Mouse (Mus musculus): ENCODE measurements at regions not wholly inside any gene's neighbourhood (a gene's known extent, or its start where the extent isn't known, plus 50 kb on each side); places are given as distances from the start of the nearest gene placed in this dataset.

- H3K4me3 ChIP-seq (ENCODE audit: control insufficient read depth in 1 of 2, insufficient read depth in 1 of 2, low read depth in 2 of 2, low read length in 2 of 2) = no peak overlapping the region
- H3K36me3 ChIP-seq (ENCODE audit: control insufficient read depth in 1 of 2, insufficient read depth in 2 of 2, low read length in 2 of 2) = no peaks in the 10 kb centered on the region
- H3K4me1 ChIP-seq (ENCODE audit: control insufficient read depth in 1 of 2, insufficient read depth in 2 of 2, low read length in 2 of 2) = no peaks in the 10 kb centered on the region
- no peaks in the 10 kb centered on the region; a peak in 1 of 4 replicates for H3K27me3 ChIP-seq (ENCODE audit: control insufficient read depth in 1 of 2, insufficient read depth in 2 of 2, low read length in 2 of 2)
- H3K79me2 ChIP-seq (ENCODE audit: control insufficient read depth, insufficient read depth, low read length, poor library complexity) = no peaks in the 10 kb centered on the region
- no peak overlapping the region for H3K27ac ChIP-seq (ENCODE audit: control insufficient read depth, low read depth, low read length)
- H3K9ac ChIP-seq (ENCODE audit: control insufficient read depth, low read depth, low read length, poor library complexity, severe bottlenecking) = no peak overlapping the region
- no peak for TF ChIP-seq SMC3 (IDR thresholded peaks at IDR 0.05; ENCODE audit: low read depth, low read length)
- no peak for TF ChIP-seq POLR2A (IDR thresholded peaks at IDR 0.05; ENCODE audit: control insufficient read depth in 1 of 2, insufficient read depth in 1 of 2, low read depth in 1 of 2, low read length in 2 of 2, poor library complexity in 1 of 2)
- TF ChIP-seq CTCF (IDR thresholded peaks at IDR 0.05 in 2 of 3, conservative IDR thresholded peaks at IDR 0.05 in 1 of 3; ENCODE audit: control insufficient read depth in 1 of 3, insufficient read depth in 1 of 3, low read depth in 2 of 3, low read length in 3 of 3, poor library complexity in 1 of 3, severe bottlenecking in 1 of 3) = no peak
- no peak for TF ChIP-seq ZKSCAN1 (IDR thresholded peaks at IDR 0.05; ENCODE audit: low read depth, low read length)
- TF ChIP-seq CHD1 (IDR thresholded peaks at IDR 0.05; ENCODE audit: low read depth, low read length) = no peak
- no peak for TF ChIP-seq MXI1 (IDR thresholded peaks at IDR 0.05; ENCODE audit: low read depth, low read length)
- no peak for TF ChIP-seq ZC3H11A (IDR thresholded peaks at IDR 0.05; ENCODE audit: low read depth, low read length)
- TF ChIP-seq GATA1 (IDR thresholded peaks at IDR 0.05; ENCODE audit: low read depth, low read length) = no peak
- TF ChIP-seq MYB (IDR thresholded peaks at IDR 0.05; ENCODE audit: low read depth, low read length) = no peak
- TF ChIP-seq KAT2A (conservative IDR thresholded peaks at IDR 0.05; ENCODE audit: low read depth, low read length) = no peak
- TF ChIP-seq MEF2A (IDR thresholded peaks at IDR 0.05; ENCODE audit: extremely low read depth, insufficient replicate concordance, low read depth, low read length, poor library complexity, severe bottlenecking) = no peak
- TF ChIP-seq TAL1 (IDR thresholded peaks at IDR 0.05; ENCODE audit: low read length) = no peak
- no peak for TF ChIP-seq BHLHE40 (IDR thresholded peaks at IDR 0.05; ENCODE audit: borderline replicate concordance, low read depth, low read length)
- TF ChIP-seq NELFE (IDR thresholded peaks at IDR 0.05; ENCODE audit: low read depth, low read length) = no peak
- TF ChIP-seq UBTF (IDR thresholded peaks at IDR 0.05; ENCODE audit: borderline replicate concordance, insufficient read depth, low read depth, low read length) = no peak
- no peak for TF ChIP-seq ELF1 (IDR thresholded peaks at IDR 0.05; ENCODE audit: low read depth, low read length)
- TF ChIP-seq POLR2AphosphoS2 (IDR thresholded peaks at IDR 0.05; ENCODE audit: low read length) = no peak
- no peak for TF ChIP-seq ZMIZ1 (IDR thresholded peaks at IDR 0.05; ENCODE audit: low read depth, low read length)
- TF ChIP-seq E2F4 (IDR thresholded peaks at IDR 0.05; ENCODE audit: borderline replicate concordance, low read depth, low read length) = no peak
- TF ChIP-seq ZNF384 (IDR thresholded peaks at IDR 0.05; ENCODE audit: low read depth, low read length) = no peak
- H3K9me3 ChIP-seq (replicated peaks; ENCODE audit: insufficient read depth, low read length) = no peaks in the 10 kb centered on the region
- no peak for DNase-seq (ENCODE audit: low read depth, low spot score)
Measured at GRCm38 (mm10) chr13:97493836-97494235, 252.9 kb downstream of the Enc1 start.

- H3K27ac ChIP-seq (ENCODE audit: control insufficient read depth, low read depth, low read length) = no peak overlapping the region
- TF ChIP-seq NELFE (IDR thresholded peaks at IDR 0.05; ENCODE audit: low read depth, low read length) (no peak), USF2 (IDR thresholded peaks at IDR 0.05; ENCODE audit: borderline replicate concordance in 1 of 2, insufficient read depth in 1 of 2, low read depth in 1 of 2, low read length in 2 of 2) (no peak), ELF1 (IDR thresholded peaks at IDR 0.05; ENCODE audit: low read depth, low read length) (no peak), CHD1 (IDR thresholded peaks at IDR 0.05; ENCODE audit: low read depth, low read length) (no peak), E2F4 (IDR thresholded peaks at IDR 0.05; ENCODE audit: borderline replicate concordance, low read depth, low read length) (no peak), POLR2AphosphoS5 (IDR thresholded peaks at IDR 0.05; ENCODE audit: borderline replicate concordance, low read depth, low read length) (no peak), RCOR1 (IDR thresholded peaks at IDR 0.05; ENCODE audit: low read depth, low read length) (no peak), GATA1 (IDR thresholded peaks at IDR 0.05; ENCODE audit: low read depth, low read length) (no peak), SIN3A (IDR thresholded peaks at IDR 0.05; ENCODE audit: low read length) (no peak), ETS1 (IDR thresholded peaks at IDR 0.05; ENCODE audit: low read depth, low read length) (no peak), ZNF384 (IDR thresholded peaks at IDR 0.05; ENCODE audit: low read depth, low read length) (no peak), GABPA (IDR thresholded peaks at IDR 0.05; ENCODE audit: low read depth, low read length) (no peak), ZMIZ1 (IDR thresholded peaks at IDR 0.05; ENCODE audit: low read depth, low read length) (no peak), CTCF (IDR thresholded peaks at IDR 0.05 in 2 of 3, conservative IDR thresholded peaks at IDR 0.05 in 1 of 3; ENCODE audit: control insufficient read depth in 1 of 3, insufficient read depth in 1 of 3, low read depth in 2 of 3, low read length in 3 of 3, poor library complexity in 1 of 3, severe bottlenecking in 1 of 3) (no peak), TCF12 (IDR thresholded peaks at IDR 0.05; ENCODE audit: low read depth, low read length) (no peak), MEF2A (IDR thresholded peaks at IDR 0.05; ENCODE audit: extremely low read depth, insufficient replicate concordance, low read depth, low read length, poor library complexity, severe bottlenecking) (no peak), MYB (IDR thresholded peaks at IDR 0.05; ENCODE audit: low read depth, low read length) (no peak), CHD2 (IDR thresholded peaks at IDR 0.05; ENCODE audit: low read length) (no peak)
Measured at GRCm38 (mm10) chr13:97492958-97493735, 252.2 kb downstream of the Enc1 start.

More at GRCm38 (mm10) chr13:97492958-97493735, 252.2 kb downstream of the Enc1 start:
- Histone ChIP-seq H3K4me1 (ENCODE audit: control insufficient read depth in 1 of 2, insufficient read depth in 2 of 2, low read length in 2 of 2) (no peaks in the 10 kb centered on the region), H3K36me3 (ENCODE audit: control insufficient read depth in 1 of 2, insufficient read depth in 2 of 2, low read length in 2 of 2) (no peaks in the 10 kb centered on the region), H3K79me2 (ENCODE audit: control insufficient read depth, insufficient read depth, low read length, poor library complexity) (no peaks in the 10 kb centered on the region), H3K9ac (ENCODE audit: control insufficient read depth, low read depth, low read length, poor library complexity, severe bottlenecking) (no peak overlapping the region), H3K27me3 (ENCODE audit: control insufficient read depth in 1 of 2, insufficient read depth in 2 of 2, low read length in 2 of 2) (no peaks in the 10 kb centered on the region; a peak in 1 of 4 replicates), H3K9me3 (replicated peaks; ENCODE audit: insufficient read depth, low read length) (no peaks in the 10 kb centered on the region), H3K4me3 (ENCODE audit: control insufficient read depth in 1 of 2, insufficient read depth in 1 of 2, low read depth in 2 of 2, low read length in 2 of 2) (no peak overlapping the region)
- no peak for DNase-seq (ENCODE audit: low read depth, low spot score)

Data from MEL (cell line).